Mouse (Mus musculus) liver, adult 2 months (tissue): ENCODE data around the gene Plxnb2.

Experiments
- CTCF ChIP-seq: fragments of 200-500 bp; IDR thresholded peaks from 2 replicates; pipeline ENCODE4 v1.5.1; 2011; ENCODE audit warnings: low read depth, low read length, control low read depth
- POLR2A ChIP-seq: fragments of 200-500 bp; IDR thresholded peaks from 2 replicates; pipeline ENCODE4 v1.6.1; 2011; ENCODE audit warnings: low read length, control low read depth; ENCODE audit not compliant: insufficient read depth; ENCODE audit errors: extremely low read depth

- TF ChIP-seq CTCF (no peak), POLR2A (no peak)
Observed at GRCm38 (mm10) chr15:89177576-89178259, 2.9 kb downstream of the Plxnb2 start.
